Mouse (Mus musculus) intestine, embryonic 16.5 days (tissue): ENCODE measurements around the gene Mmp25. TPM values are rescaled to one million over a fixed set of nuclear protein-coding genes. Genes with fewer than 3 reads are reported as not detected.

Source experiments
- ATAC-seq: fragments of 200-750 bp; cut with Nextera tagmentation; 2 replicates; pipeline ENCODE4 v1.8.0; 2017; ENCODE audit warnings: moderate TSS enrichment, moderate library complexity
- H3K27ac ChIP-seq: fragments of 300-500 bp; sonication (generic); 2 replicates; pipeline ENCODE4 v1.5.1; 2014; ENCODE audit warnings: mild to moderate bottlenecking, low read length
- H3K27me3 ChIP-seq: fragments of 300-500 bp; sonication (generic); replicated peaks from 2 replicates; pipeline ENCODE4 v1.6.1; 2014; ENCODE audit warnings: low read length, control low read depth, mixed read lengths; ENCODE audit not compliant: control insufficient read depth, insufficient read depth
- H3K36me3 ChIP-seq: fragments of 300-500 bp; sonication (generic); 2 replicates; pipeline ENCODE4 v1.6.1; 2014; ENCODE audit warnings: low read length, control low read depth; ENCODE audit not compliant: control insufficient read depth, insufficient read depth
- H3K4me1 ChIP-seq: fragments of 300-500 bp; sonication (generic); 2 replicates; pipeline ENCODE4 v1.6.1; 2014; ENCODE audit warnings: low read length, control low read depth, mixed read lengths; ENCODE audit not compliant: control insufficient read depth, insufficient read depth
- H3K4me2 ChIP-seq: fragments of 300-500 bp; sonication (generic); 2 replicates; pipeline ENCODE4 v1.6.1; 2014; ENCODE audit warnings: low read depth, low read length, control low read depth
- H3K4me3 ChIP-seq: fragments of 300-500 bp; sonication (generic); 2 replicates; pipeline ENCODE4 v1.5.1; 2014; ENCODE audit warnings: mild to moderate bottlenecking, low read length
- H3K9ac ChIP-seq: fragments of 300-500 bp; sonication (generic); 2 replicates; pipeline ENCODE4 v1.6.1; 2014; ENCODE audit warnings: low read depth, low read length
- H3K9me3 ChIP-seq: fragments of 300-500 bp; sonication (generic); 2 replicates; pipeline ENCODE4 v1.6.1; 2016; ENCODE audit warnings: low read length, control low read depth; ENCODE audit not compliant: control insufficient read depth
- WGBS: fragments of 180-500 bp; shearing (Covaris S2); extraction: QIAGEN DNeasy Blood & Tissue Kit; methylation state at CpG from one replicate; pipeline ENCODE4 v1.1.7; 2014; 5-methylcytosine and 5-hydroxymethylcytosine counted together
- polyA plus RNA-seq: library from polyadenylated mRNA; unstranded; fragments of >200 nt; fragmentation: Nextera tagmentation; extraction: Ambion mirVana; gene quantifications from 2 replicates; pipeline ENCODE4 v1.2.1, GENCODE M21; 2015

Gene Mmp25
- polyA plus RNA-seq, 1 experiment from 2014 or later = 0.70 TPM

GRCm38 (mm10) chr17:23679127-23679835 lies 34.2 kb upstream of the Mmp25 start, which contains the start of gene Cldn6:
Gene Cldn6, plus strand, starts transcription at chr17:23679249.
- Histone ChIP-seq H3K27ac (no peak within 1 kb of the TSS), H3K9ac (peak within 1 kb of the TSS; percentile 55), H3K36me3 (no peaks in the 10 kb centered on the region), H3K4me1 (peaks cover 53% of the 10 kb centered on the region), H3K27me3 (peaks cover 30% of the 10 kb centered on the region; the same call in 1 of the 2 replicates), H3K9me3 (no peaks in the 10 kb centered on the region), H3K4me2 (peak within 1 kb of the TSS; percentile 52), H3K4me3 (peak within 1 kb of the TSS; percentile 32)
- WGBS = 3% methylated on average over 38 of the region's 38 CpGs
- ATAC-seq = no peak

GRCm38 (mm10) chr17:23677236-23677679 lies 32.2 kb upstream of the Mmp25 start, which contains the start of gene Tnfrsf12a:
Gene Tnfrsf12a, minus strand, starts transcription at chr17:23677468.
- peak; percentile 44 for ATAC-seq
- H3K4me2 ChIP-seq = peak within 1 kb of the TSS; percentile 97
- H3K9me3 ChIP-seq = no peaks in the 10 kb centered on the region
- peak within 1 kb of the TSS; percentile 71 for H3K9ac ChIP-seq
- H3K36me3 ChIP-seq = no peaks in the 10 kb centered on the region
- peak within 1 kb of the TSS; percentile 69 for H3K4me3 ChIP-seq
- H3K27ac ChIP-seq = peak within 1 kb of the TSS; percentile 71
- WGBS = under 1% methylated on average over 34 of the region's 34 CpGs
- peaks cover 22% of the 10 kb centered on the region; the same call in 1 of the 2 replicates for H3K27me3 ChIP-seq
- peaks cover 45% of the 10 kb centered on the region for H3K4me1 ChIP-seq

- Histone ChIP-seq H3K4me1 (peaks cover 40% of the 10 kb centered on the region), H3K4me2 (peak overlapping the region; percentile 97), H3K4me3 (peak overlapping the region; percentile 69), H3K36me3 (no peaks in the 10 kb centered on the region), H3K9me3 (no peaks in the 10 kb centered on the region), H3K9ac (peak overlapping the region; percentile 71), H3K27ac (peak overlapping the region; percentile 71), H3K27me3 (peaks cover 22% of the 10 kb centered on the region; the same call in 1 of the 2 replicates)
- 2% methylated on average over 37 of the region's 37 CpGs for WGBS
- ATAC-seq = no peak
Observed at GRCm38 (mm10) chr17:23676473-23677031, 31.5 kb upstream of the Mmp25 start.

- Histone ChIP-seq H3K36me3 (no peaks in the 10 kb centered on the region), H3K27ac (peak overlapping the region; percentile 46), H3K27me3 (peaks cover 17% of the 10 kb centered on the region; the same call in 1 of the 2 replicates), H3K4me2 (peak overlapping the region; percentile 97), H3K9me3 (no peaks in the 10 kb centered on the region), H3K9ac (peak overlapping the region; percentile 71), H3K4me3 (peak overlapping the region; percentile 69), H3K4me1 (peaks cover 35% of the 10 kb centered on the region)
- no peak; the same call in 1 of the 2 replicates for ATAC-seq
- 11% methylated on average over 15 of the region's 15 CpGs for WGBS
Observed at GRCm38 (mm10) chr17:23675564-23676281, 30.6 kb upstream of the Mmp25 start.

- no peak overlapping the region for H3K4me3 ChIP-seq
- 32% methylated on average over 5 of the region's 5 CpGs for WGBS
- peaks cover 14% of the 10 kb centered on the region; the same call in 1 of the 2 replicates for H3K27me3 ChIP-seq
- H3K9me3 ChIP-seq = no peaks in the 10 kb centered on the region
- ATAC-seq = no peak
- H3K4me2 ChIP-seq = peak overlapping the region; percentile 97; the same call in 1 of the 2 replicates
- H3K9ac ChIP-seq = peak overlapping the region; percentile 71
- H3K27ac ChIP-seq = peak overlapping the region; percentile 46
- peaks cover 2% of the 10 kb centered on the region for H3K36me3 ChIP-seq
- H3K4me1 ChIP-seq = peaks cover 35% of the 10 kb centered on the region
Observed at GRCm38 (mm10) chr17:23675127-23675526, 30.1 kb upstream of the Mmp25 start.

- H3K9ac ChIP-seq = peak overlapping the region; percentile 81
- ATAC-seq = no peak
- H3K36me3 ChIP-seq = peaks cover 8% of the 10 kb centered on the region
- H3K27me3 ChIP-seq = peaks cover 8% of the 10 kb centered on the region; the same call in 1 of the 2 replicates
- no peaks in the 10 kb centered on the region for H3K9me3 ChIP-seq
- 38% methylated on average over 9 of the region's 9 CpGs for WGBS
- peak overlapping the region; percentile 63; the same call in 1 of the 2 replicates for H3K27ac ChIP-seq
- H3K4me3 ChIP-seq = peak overlapping the region; percentile 81
- H3K4me2 ChIP-seq = peak overlapping the region; percentile 97
- peaks cover 35% of the 10 kb centered on the region for H3K4me1 ChIP-seq
Observed at GRCm38 (mm10) chr17:23674271-23674952, 29.3 kb upstream of the Mmp25 start.

- ATAC-seq = peak; percentile 95
- Histone ChIP-seq H3K4me2 (peak within 1 kb of the TSS; percentile 97), H3K4me1 (peaks cover 35% of the 10 kb centered on the region), H3K4me3 (peak within 1 kb of the TSS; percentile 81), H3K9me3 (no peaks in the 10 kb centered on the region), H3K36me3 (peaks cover 14% of the 10 kb centered on the region), H3K9ac (peak within 1 kb of the TSS; percentile 81), H3K27ac (peak within 1 kb of the TSS; percentile 82), H3K27me3 (no peaks in the 10 kb centered on the region)
- under 1% methylated on average over 45 of the region's 45 CpGs for WGBS
Observed at GRCm38 (mm10) chr17:23673424-23674073, 28.5 kb upstream of the Mmp25 start, which contains the start of the genes Hcfc1r1 and Thoc6. Gene Hcfc1r1, plus strand, starts transcription at chr17:23673596. Gene Thoc6, minus strand, starts transcription at chr17:23673882.

- peaks cover 14% of the 10 kb centered on the region for H3K36me3 ChIP-seq
- peak overlapping the region; percentile 81; the same call in 1 of the 2 replicates for H3K9ac ChIP-seq
- peak overlapping the region; percentile 97 for H3K4me2 ChIP-seq
- 45% methylated on average over 3 of the region's 3 CpGs for WGBS
- peak overlapping the region; percentile 81 for H3K4me3 ChIP-seq
- no peaks in the 10 kb centered on the region for H3K27me3 ChIP-seq
- H3K9me3 ChIP-seq = no peaks in the 10 kb centered on the region
- H3K4me1 ChIP-seq = peaks cover 35% of the 10 kb centered on the region
- no peak for ATAC-seq
- no peak overlapping the region for H3K27ac ChIP-seq
Observed at GRCm38 (mm10) chr17:23672761-23673160, 27.7 kb upstream of the Mmp25 start.
